Mouse (Mus musculus): ENCODE results near the gene Lonp1.

The Lonp1 gene

GRCm38 (mm10) chr17:56588921-56589320 lies 37.8 kb downstream of the Lonp1 start:
- DNase-seq (ENCODE audit: low spot score), result no peak

GRCm38 (mm10) chr17:56587773-56588172 lies 38.9 kb downstream of the Lonp1 start:
- no peak for DNase-seq (ENCODE audit: low spot score)

- DNase-seq (ENCODE audit: low spot score), result no peak
Measured at GRCm38 (mm10) chr17:56585171-56585821, 41.4 kb downstream of the Lonp1 start.

GRCm38 (mm10) chr17:56584257-56585130 lies 42.2 kb downstream of the Lonp1 start, which contains the start of the genes Safb2 and Safb:
Safb2 (minus strand) TSS chr17:56584585.
Safb (plus strand) TSS chr17:56584825.
- peak; percentile 96 for DNase-seq (ENCODE audit: low spot score)

- no peak for DNase-seq (ENCODE audit: low spot score)
Measured at GRCm38 (mm10) chr17:56583611-56584256, 43.0 kb downstream of the Lonp1 start.

- DNase-seq (ENCODE audit: low spot score), result no peak
Measured at GRCm38 (mm10) chr17:56583071-56583470, 43.6 kb downstream of the Lonp1 start.

GRCm38 (mm10) chr17:56572939-56573338 lies 53.7 kb downstream of the Lonp1 start:
- DNase-seq (ENCODE audit: low spot score), result no peak

GRCm38 (mm10) chr17:56572154-56572553 lies 54.5 kb downstream of the Lonp1 start:
- DNase-seq (ENCODE audit: low spot score), result no peak

GRCm38 (mm10) chr17:56570287-56570686 lies 56.4 kb downstream of the Lonp1 start:
- DNase-seq (ENCODE audit: low spot score), result no peak

- DNase-seq (ENCODE audit: low spot score), result no peak
Measured at GRCm38 (mm10) chr17:56567370-56567769, 59.3 kb downstream of the Lonp1 start.

- no peak for DNase-seq (ENCODE audit: low spot score)
Measured at GRCm38 (mm10) chr17:56566918-56567317, 59.8 kb downstream of the Lonp1 start.

- DNase-seq (ENCODE audit: low spot score), result no peak
Measured at GRCm38 (mm10) chr17:56566293-56566692, 60.4 kb downstream of the Lonp1 start.

Data from urinary bladder, postnatal 10 days (tissue).